Mouse (Mus musculus) hindbrain, embryonic 13.5 days (tissue): Measurements from ENCODE around the gene Cnih3. TPM values are rescaled to one million over a fixed set of nuclear protein-coding genes. Genes with fewer than 3 reads are reported as not detected.

ENCODE experiments used
- ATAC-seq: fragments of 200-750 bp; cut with Nextera tagmentation; 2 replicates; pipeline ENCODE4 v1.8.0; 2017; ENCODE audit warnings: moderate TSS enrichment; ENCODE audit not compliant: low FRiP score
- H3K27ac ChIP-seq: fragments of 300-500 bp; sonication (generic); 2 replicates; pipeline ENCODE4 v1.5.1; 2015; ENCODE audit warnings: inconsistent platforms, mild to moderate bottlenecking, moderate library complexity
- H3K27me3 ChIP-seq: fragments of 300-500 bp; sonication (generic); 2 replicates; pipeline ENCODE4 v1.6.1; 2015; ENCODE audit warnings: mild to moderate bottlenecking, inconsistent platforms
- H3K36me3 ChIP-seq: fragments of 300-500 bp; sonication (generic); 2 replicates; pipeline ENCODE4 v1.6.1; 2015; ENCODE audit warnings: mild to moderate bottlenecking, inconsistent platforms
- H3K4me1 ChIP-seq: fragments of 300-500 bp; sonication (generic); replicated peaks from 2 replicates; pipeline ENCODE4 v1.6.1; 2015; ENCODE audit warnings: inconsistent platforms
- H3K4me2 ChIP-seq: fragments of 300-500 bp; sonication (generic); 2 replicates; pipeline ENCODE4 v1.6.1; 2015; ENCODE audit warnings: inconsistent platforms, mild to moderate bottlenecking, moderate library complexity
- H3K4me3 ChIP-seq: fragments of 300-500 bp; sonication (generic); 2 replicates; pipeline ENCODE4 v1.5.1; 2015; ENCODE audit warnings: mild to moderate bottlenecking, inconsistent platforms
- H3K9ac ChIP-seq: fragments of 300-500 bp; sonication (generic); 2 replicates; pipeline ENCODE4 v1.6.1; 2015; ENCODE audit warnings: mild to moderate bottlenecking, inconsistent platforms
- H3K9me3 ChIP-seq: fragments of 300-500 bp; sonication (generic); 2 replicates; pipeline ENCODE4 v1.6.1; 2016; ENCODE audit warnings: inconsistent platforms
- WGBS: fragments of 180-500 bp; shearing (Covaris S2); methylation state at CpG from one replicate; pipeline ENCODE4 v1.1.7; 2015; 5-methylcytosine and 5-hydroxymethylcytosine counted together
- polyA plus RNA-seq: library from polyadenylated mRNA; unstranded; fragments of >200 nt; fragmentation: Nextera tagmentation; extraction: Ambion mirVana; gene quantifications from 2 replicates; pipeline ENCODE4 v1.2.1, GENCODE M21; 2015

Gene Cnih3
- polyA plus RNA-seq, 1 experiment from 2014 or later: 6.8 TPM

DNA sequence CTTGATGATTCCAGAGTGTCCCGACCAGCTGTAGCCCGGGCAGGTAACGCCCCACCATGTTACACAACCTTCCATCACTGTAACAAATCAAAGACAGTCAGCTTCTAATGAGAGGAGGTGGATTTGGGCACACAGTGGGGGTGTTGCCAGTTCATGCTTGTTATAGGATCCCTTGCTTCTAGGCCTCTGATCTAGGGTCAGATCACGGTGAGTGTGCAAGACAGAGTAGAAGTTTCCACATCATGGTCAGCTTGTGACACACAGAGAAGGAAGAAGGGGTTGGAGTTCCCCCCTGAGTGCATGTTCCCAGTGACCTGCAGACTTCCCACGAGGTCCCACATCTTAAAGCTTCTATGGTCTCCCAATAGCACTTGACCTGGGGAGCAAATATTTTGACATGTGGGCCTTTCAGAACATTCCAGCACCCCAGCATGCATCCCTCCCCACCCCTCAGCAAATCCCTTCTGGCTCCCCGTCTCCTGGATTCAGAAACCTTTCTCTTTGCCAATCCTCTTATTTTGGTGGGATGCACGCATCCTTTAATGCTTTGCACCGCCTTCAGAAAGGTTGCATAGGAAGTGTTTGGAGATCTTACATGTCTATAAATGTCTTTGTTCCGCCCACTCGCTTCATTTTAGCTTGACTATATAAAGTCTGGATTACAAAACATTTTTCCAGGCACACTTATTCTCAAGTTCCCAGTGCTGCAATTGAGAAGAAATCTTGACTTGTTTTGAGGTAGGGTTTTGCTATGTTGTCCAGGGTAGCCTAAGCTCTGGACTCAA is 24.6 kb upstream of the Cnih3 start:
- WGBS: 88% methylated on average over 10 of the region's 10 CpGs
- no peaks in the 10 kb centered on the region for H3K27me3 ChIP-seq

DNA sequence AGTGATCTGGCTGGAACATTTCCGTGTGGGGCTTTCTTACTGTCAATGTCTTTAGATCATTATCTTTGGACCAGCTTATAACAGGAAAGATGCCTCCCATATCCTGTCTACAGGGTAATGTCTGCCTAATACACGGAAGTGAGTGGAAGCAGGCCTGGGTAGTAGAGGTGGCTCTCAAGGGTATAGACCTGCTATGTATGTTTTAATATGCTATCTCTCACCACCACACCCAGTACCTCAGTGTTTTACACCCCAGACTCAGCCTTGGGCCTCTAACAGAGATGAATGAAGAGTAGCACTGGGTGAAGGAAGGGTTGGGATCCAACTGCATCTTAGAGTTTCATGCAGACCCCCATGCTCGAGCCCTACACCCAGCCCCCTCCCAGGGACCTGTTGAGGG is 23.3 kb upstream of the Cnih3 start:
- H3K27me3 ChIP-seq: no peaks in the 10 kb centered on the region
- H3K9ac ChIP-seq: no peak overlapping the region
- ATAC-seq: no peak
- 73% methylated on average over 3 of the region's 3 CpGs for WGBS
- no peak overlapping the region for H3K4me2 ChIP-seq
- no peaks in the 10 kb centered on the region for H3K4me1 ChIP-seq
- H3K4me3 ChIP-seq: no peak overlapping the region
- H3K9me3 ChIP-seq: no peaks in the 10 kb centered on the region
- H3K27ac ChIP-seq: no peak overlapping the region
- H3K36me3 ChIP-seq: no peaks in the 10 kb centered on the region

More for the DNA sequence above, 24.6 kb upstream of the Cnih3 start:
- H3K36me3 ChIP-seq: no peaks in the 10 kb centered on the region
- ATAC-seq: no peak
- H3K9me3 ChIP-seq: no peaks in the 10 kb centered on the region
- no peak overlapping the region for H3K4me2 ChIP-seq
- no peak overlapping the region for H3K9ac ChIP-seq
- H3K4me3 ChIP-seq: no peak overlapping the region
- H3K4me1 ChIP-seq: no peaks in the 10 kb centered on the region
- H3K27ac ChIP-seq: no peak overlapping the region

GRCm38 (mm10) chr1:181332597-181332996 is 19.8 kb upstream of the Cnih3 start:
- H3K4me2 ChIP-seq: no peak overlapping the region

DNA sequence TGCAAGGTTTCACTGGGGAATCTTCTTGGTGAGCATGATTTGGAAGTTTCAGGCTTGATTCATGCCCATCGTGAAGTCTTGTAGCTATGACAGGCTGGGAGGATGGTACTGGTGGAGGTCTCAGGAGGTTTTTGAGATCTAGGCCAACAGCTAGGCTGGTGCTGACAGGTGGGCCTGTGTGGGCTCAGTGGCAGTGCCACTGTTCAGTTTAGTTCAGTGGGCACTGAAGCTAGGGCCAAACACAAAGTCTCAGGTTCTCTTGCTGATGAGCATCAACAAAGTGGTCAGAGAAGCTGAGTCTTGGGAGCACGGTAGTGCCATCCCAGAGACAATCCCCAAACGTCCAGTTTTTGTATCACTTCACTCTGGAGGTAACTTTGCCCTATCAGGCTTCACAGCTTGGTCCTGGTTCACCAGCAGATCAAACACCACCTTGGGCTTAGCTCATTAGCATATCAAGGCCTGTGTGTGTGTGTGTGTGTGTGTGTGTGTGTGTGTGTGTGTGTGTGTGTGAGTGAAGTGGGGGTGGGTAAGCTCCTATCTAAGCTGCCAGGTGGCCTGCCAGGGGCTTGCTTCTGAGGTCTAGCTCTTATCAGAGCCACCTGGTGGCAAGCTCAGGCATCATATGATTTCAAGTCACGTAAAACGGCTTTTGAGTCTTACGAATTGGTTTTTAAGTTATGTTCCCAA is 18.0 kb upstream of the Cnih3 start:
- H3K9ac ChIP-seq: no peak overlapping the region
- no peaks in the 10 kb centered on the region for H3K27me3 ChIP-seq
- no peak overlapping the region for H3K4me2 ChIP-seq
- H3K9me3 ChIP-seq: no peaks in the 10 kb centered on the region
- WGBS: 88% methylated on average over 6 of the region's 6 CpGs
- no peak overlapping the region for H3K27ac ChIP-seq
- H3K4me1 ChIP-seq: no peaks in the 10 kb centered on the region
- H3K4me3 ChIP-seq: no peak overlapping the region
- no peak for ATAC-seq
- H3K36me3 ChIP-seq: no peaks in the 10 kb centered on the region

More at GRCm38 (mm10) chr1:181332597-181332996, 19.8 kb upstream of the Cnih3 start:
- Histone ChIP-seq H3K9me3 (no peaks in the 10 kb centered on the region), H3K36me3 (no peaks in the 10 kb centered on the region), H3K4me1 (no peaks in the 10 kb centered on the region), H3K9ac (no peak overlapping the region), H3K27ac (no peak overlapping the region), H3K4me3 (no peak overlapping the region), H3K27me3 (no peaks in the 10 kb centered on the region)
- 54% methylated on average over 2 of the region's 2 CpGs for WGBS
- no peak for ATAC-seq

- 92% methylated on average over 5 of the region's 5 CpGs for WGBS
- Histone ChIP-seq H3K36me3 (no peaks in the 10 kb centered on the region), H3K4me3 (no peak overlapping the region), H3K27ac (no peak overlapping the region), H3K27me3 (no peaks in the 10 kb centered on the region), H3K4me1 (no peaks in the 10 kb centered on the region), H3K9ac (no peak overlapping the region), H3K9me3 (no peaks in the 10 kb centered on the region), H3K4me2 (no peak overlapping the region)
- no peak for ATAC-seq
These were observed 17.4 kb upstream of the Cnih3 start for GRCm38 (mm10) chr1:181335019-181335365.

- no peak for ATAC-seq
- 85% methylated on average over 4 of the region's 4 CpGs for WGBS
- no peaks in the 10 kb centered on the region for H3K9me3 ChIP-seq
These were observed 17.0 kb upstream of the Cnih3 start for GRCm38 (mm10) chr1:181335388-181335787.

GRCm38 (mm10) chr1:181336857-181337256 is 15.6 kb upstream of the Cnih3 start:
- Histone ChIP-seq H3K9ac (no peak overlapping the region), H3K27ac (no peak overlapping the region), H3K4me2 (no peak overlapping the region), H3K9me3 (no peaks in the 10 kb centered on the region), H3K4me3 (no peak overlapping the region), H3K36me3 (no peaks in the 10 kb centered on the region), H3K27me3 (no peaks in the 10 kb centered on the region), H3K4me1 (no peaks in the 10 kb centered on the region)
- ATAC-seq: no peak
- 87% methylated on average over 6 of the region's 6 CpGs for WGBS

More at GRCm38 (mm10) chr1:181335388-181335787, 17.0 kb upstream of the Cnih3 start:
- H3K4me3 ChIP-seq: no peak overlapping the region
- H3K4me2 ChIP-seq: no peak overlapping the region
- H3K27ac ChIP-seq: no peak overlapping the region
- H3K9ac ChIP-seq: no peak overlapping the region
- no peaks in the 10 kb centered on the region for H3K36me3 ChIP-seq
- H3K4me1 ChIP-seq: no peaks in the 10 kb centered on the region
- no peaks in the 10 kb centered on the region for H3K27me3 ChIP-seq

GRCm38 (mm10) chr1:181339106-181339505 is 13.3 kb upstream of the Cnih3 start:
- Histone ChIP-seq H3K27me3 (no peaks in the 10 kb centered on the region), H3K27ac (no peak overlapping the region), H3K36me3 (no peaks in the 10 kb centered on the region), H3K9me3 (no peaks in the 10 kb centered on the region), H3K4me1 (no peaks in the 10 kb centered on the region), H3K4me3 (no peak overlapping the region), H3K9ac (no peak overlapping the region), H3K4me2 (no peak overlapping the region)
- ATAC-seq: no peak
- WGBS: 79% methylated on average over 6 of the region's 6 CpGs

GRCm38 (mm10) chr1:181345547-181345946 is 6.9 kb upstream of the Cnih3 start:
- 30% methylated on average over 15 of the region's 15 CpGs for WGBS
- no peak overlapping the region for H3K9ac ChIP-seq
- ATAC-seq: no peak

DNA sequence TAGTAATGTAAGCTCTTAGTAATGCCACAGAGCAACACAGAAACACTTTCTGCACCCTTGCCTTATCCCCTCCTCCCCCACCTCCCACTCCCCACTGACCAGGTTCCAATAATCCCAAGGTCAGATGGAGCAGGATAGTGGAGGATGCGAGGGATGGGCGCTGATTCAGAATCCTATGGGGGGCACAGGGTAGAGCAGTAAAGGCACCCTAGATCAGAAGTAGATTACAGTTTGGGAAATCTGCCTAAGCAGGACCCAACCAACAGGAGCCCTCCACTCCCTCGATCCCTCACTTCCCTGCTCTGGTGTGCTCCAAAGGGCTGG is 423 bp upstream of the Cnih3 start:
- peak overlapping the region; percentile 96 for H3K4me2 ChIP-seq
- H3K9ac ChIP-seq: peak overlapping the region; percentile 75
- peaks cover 21% of the 10 kb centered on the region for H3K4me1 ChIP-seq
- H3K4me3 ChIP-seq: peak overlapping the region; percentile 65
- 11% methylated on average over 3 of the region's 3 CpGs for WGBS
- no peaks in the 10 kb centered on the region for H3K36me3 ChIP-seq
- peaks cover 56% of the 10 kb centered on the region for H3K27me3 ChIP-seq
- ATAC-seq: no peak; the same call in 1 of the 2 replicates
- no peaks in the 10 kb centered on the region for H3K9me3 ChIP-seq
- H3K27ac ChIP-seq: no peak overlapping the region

More at GRCm38 (mm10) chr1:181345547-181345946, 6.9 kb upstream of the Cnih3 start:
- no peak overlapping the region for H3K4me2 ChIP-seq
- H3K27me3 ChIP-seq: peaks cover 8% of the 10 kb centered on the region; the same call in 1 of the 2 replicates
- H3K4me1 ChIP-seq: no peaks in the 10 kb centered on the region
- no peaks in the 10 kb centered on the region for H3K36me3 ChIP-seq
- H3K9me3 ChIP-seq: no peaks in the 10 kb centered on the region
- no peak overlapping the region for H3K4me3 ChIP-seq
- H3K27ac ChIP-seq: no peak overlapping the region

GRCm38 (mm10) chr1:181353200-181354097 is 1.0 kb downstream of the Cnih3 start:
- Histone ChIP-seq H3K9ac (peak overlapping the region; percentile 75), H3K4me1 (peaks cover 28% of the 10 kb centered on the region), H3K27ac (no peak overlapping the region), H3K36me3 (no peaks in the 10 kb centered on the region), H3K4me3 (peak overlapping the region; percentile 65), H3K9me3 (no peaks in the 10 kb centered on the region), H3K27me3 (peaks cover 54% of the 10 kb centered on the region), H3K4me2 (peak overlapping the region; percentile 96)
- 0 out of 2 replicates have a peak, but pooled peaks have one; percentile 18 for ATAC-seq
- 3% methylated on average over 33 of the region's 33 CpGs for WGBS

DNA sequence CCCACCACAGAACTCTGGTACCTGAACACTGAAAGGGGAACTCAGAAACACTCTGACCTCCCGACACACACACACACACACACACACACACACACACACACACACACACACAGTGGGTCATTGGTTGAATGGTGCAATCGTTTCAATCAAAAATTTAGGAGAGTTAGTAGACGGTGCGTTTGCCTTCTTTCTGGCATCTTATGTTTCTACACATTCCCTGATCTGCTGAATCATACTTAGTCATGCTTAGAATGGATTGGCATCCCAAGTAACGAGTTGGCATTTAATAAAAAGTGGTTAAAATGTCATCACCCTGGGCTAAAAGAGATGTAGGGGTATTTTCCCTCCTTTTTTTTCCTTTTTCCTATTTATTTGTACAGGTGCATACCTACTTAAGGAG is 3.3 kb downstream of the Cnih3 start:
- Histone ChIP-seq H3K9me3 (peaks cover 3% of the 10 kb centered on the region; the same call in 1 of the 2 replicates), H3K27ac (no peak overlapping the region), H3K4me3 (no peak overlapping the region), H3K4me2 (no peak overlapping the region), H3K36me3 (no peaks in the 10 kb centered on the region), H3K9ac (no peak overlapping the region), H3K4me1 (peaks cover 29% of the 10 kb centered on the region), H3K27me3 (peaks cover 48% of the 10 kb centered on the region)
- no peak for ATAC-seq
- 90% methylated on average over 5 of the region's 5 CpGs for WGBS
